Mouse (Mus musculus) limb, embryonic 12.5 days (tissue): ENCODE results near the gene Slc7a8. TPM values are rescaled to one million over a fixed set of nuclear protein-coding genes. Genes with fewer than 3 reads are reported as not detected.
"Not testable (repeated sequence)": the region's sequence is repeated elsewhere in the genome, so short reads cannot be mapped to it uniquely, and the experiment has no call there.

ENCODE experiments used
- ATAC-seq: fragments of 200-750 bp; cut with Nextera tagmentation; 2 replicates; pipeline ENCODE4 v1.8.0; 2017; ENCODE audit warnings: low read depth, moderate TSS enrichment; ENCODE audit not compliant: insufficient number of reproducible peaks, insufficient read depth, low FRiP score, low TSS enrichment
- H3K27ac ChIP-seq: fragments of 300-500 bp; sonication (generic); 2 replicates; pipeline ENCODE4 v1.5.1; 2016; ENCODE audit warnings: mild to moderate bottlenecking, moderate library complexity
- H3K27me3 ChIP-seq: fragments of 300-500 bp; sonication (generic); 2 replicates; pipeline ENCODE4 v1.6.1; 2016; ENCODE audit warnings: mild to moderate bottlenecking, moderate library complexity
- H3K36me3 ChIP-seq: fragments of 300-500 bp; sonication (generic); 2 replicates; pipeline ENCODE4 v1.6.1; 2016; ENCODE audit warnings: mild to moderate bottlenecking, moderate library complexity
- H3K4me1 ChIP-seq: fragments of 300-500 bp; sonication (generic); replicated peaks from 2 replicates; pipeline ENCODE4 v1.6.1; 2016
- H3K4me2 ChIP-seq: fragments of 300-500 bp; sonication (generic); 2 replicates; pipeline ENCODE4 v1.6.1; 2016; ENCODE audit warnings: mild to moderate bottlenecking, moderate library complexity
- H3K4me3 ChIP-seq: fragments of 300-500 bp; sonication (generic); replicated peaks from 2 replicates; pipeline ENCODE4 v1.5.1; 2016; ENCODE audit warnings: mild to moderate bottlenecking
- H3K9ac ChIP-seq: fragments of 300-500 bp; sonication (generic); replicated peaks from 2 replicates; pipeline ENCODE4 v1.6.1; 2016; ENCODE audit warnings: mild to moderate bottlenecking, moderate library complexity
- H3K9me3 ChIP-seq: fragments of 300-500 bp; sonication (generic); 2 replicates; pipeline ENCODE4 v1.6.1; 2016; ENCODE audit warnings: mild to moderate bottlenecking, moderate library complexity
- WGBS: fragments of 180-500 bp; shearing (Covaris S2); methylation state at CpG from one replicate; pipeline ENCODE4 v1.1.7; 2016; 5-methylcytosine and 5-hydroxymethylcytosine counted together
- polyA plus RNA-seq: library from polyadenylated mRNA; unstranded; fragments of >200 nt; fragmentation: Nextera tagmentation; extraction: Ambion mirVana; gene quantifications from 2 replicates; pipeline ENCODE4 v1.2.1, GENCODE M21; 2016

Gene Slc7a8
- polyA plus RNA-seq, 1 experiment from 2014 or later: 0.56 TPM

GRCm38 (mm10) chr14:54780084-54780483 is 1.7 kb downstream of the Slc7a8 start:
- no peak overlapping the region for H3K9ac ChIP-seq
- no peaks in the 10 kb centered on the region for H3K9me3 ChIP-seq
- peak overlapping the region; percentile 58; the same call in 1 of the 2 replicates for H3K4me2 ChIP-seq
- peaks cover 40% of the 10 kb centered on the region for H3K27me3 ChIP-seq
- peaks cover 7% of the 10 kb centered on the region for H3K4me1 ChIP-seq
- ATAC-seq: no peak
- WGBS: 86% methylated on average over 9 of the region's 9 CpGs
- H3K4me3 ChIP-seq: no peak overlapping the region
- no peaks in the 10 kb centered on the region for H3K36me3 ChIP-seq
- H3K27ac ChIP-seq: no peak overlapping the region

GRCm38 (mm10) chr14:54777893-54778292 is 3.9 kb downstream of the Slc7a8 start:
- no peak for ATAC-seq
- WGBS: 86% methylated on average over 4 of the region's 4 CpGs

GRCm38 (mm10) chr14:54776768-54777167 is 5.0 kb downstream of the Slc7a8 start:
- Histone ChIP-seq H3K4me1 (peaks cover 7% of the 10 kb centered on the region), H3K9ac (no peak overlapping the region), H3K4me2 (no peak overlapping the region), H3K27me3 (peaks cover 28% of the 10 kb centered on the region), H3K9me3 (no peaks in the 10 kb centered on the region), H3K27ac (no peak overlapping the region), H3K36me3 (no peaks in the 10 kb centered on the region), H3K4me3 (no peak overlapping the region)
- WGBS: 90% methylated on average over 5 of the region's 5 CpGs
- ATAC-seq: no peak

More at GRCm38 (mm10) chr14:54777893-54778292, 3.9 kb downstream of the Slc7a8 start:
- peaks cover 35% of the 10 kb centered on the region for H3K27me3 ChIP-seq
- no peak overlapping the region for H3K27ac ChIP-seq
- no peaks in the 10 kb centered on the region for H3K36me3 ChIP-seq
- H3K4me2 ChIP-seq: no peak overlapping the region
- H3K4me3 ChIP-seq: no peak overlapping the region
- H3K9me3 ChIP-seq: no peaks in the 10 kb centered on the region
- H3K9ac ChIP-seq: no peak overlapping the region
- H3K4me1 ChIP-seq: peaks cover 7% of the 10 kb centered on the region

- H3K9ac ChIP-seq: no peak overlapping the region
- no peak overlapping the region for H3K4me2 ChIP-seq
- peaks cover 3% of the 10 kb centered on the region for H3K4me1 ChIP-seq
- ATAC-seq: no peak
- no peaks in the 10 kb centered on the region for H3K36me3 ChIP-seq
- H3K27ac ChIP-seq: no peak overlapping the region
- peaks cover 17% of the 10 kb centered on the region for H3K27me3 ChIP-seq
- WGBS: 87% methylated on average over 7 of the region's 7 CpGs
- H3K9me3 ChIP-seq: no peaks in the 10 kb centered on the region
- H3K4me3 ChIP-seq: no peak overlapping the region
Measured at GRCm38 (mm10) chr14:54775534-54776041, 6.2 kb downstream of the Slc7a8 start.

GRCm38 (mm10) chr14:54772333-54772856 is 9.4 kb downstream of the Slc7a8 start:
- H3K4me1 ChIP-seq: no peaks in the 10 kb centered on the region
- ATAC-seq: no peak
- no peak overlapping the region for H3K4me3 ChIP-seq
- WGBS: 81% methylated on average over 20 of the region's 20 CpGs
- H3K9me3 ChIP-seq: no peaks in the 10 kb centered on the region
- no peak overlapping the region for H3K9ac ChIP-seq
- H3K27ac ChIP-seq: no peak overlapping the region
- no peaks in the 10 kb centered on the region for H3K27me3 ChIP-seq
- H3K4me2 ChIP-seq: no peak overlapping the region
- no peaks in the 10 kb centered on the region for H3K36me3 ChIP-seq

- WGBS: 98% methylated on average over 5 of the region's 5 CpGs
Measured at GRCm38 (mm10) chr14:54770373-54770772, 11.4 kb downstream of the Slc7a8 start.

GRCm38 (mm10) chr14:54769068-54769425 is 12.7 kb downstream of the Slc7a8 start:
- Histone ChIP-seq H3K9me3 (no peaks in the 10 kb centered on the region), H3K27ac (no peak overlapping the region), H3K36me3 (no peaks in the 10 kb centered on the region), H3K4me1 (no peaks in the 10 kb centered on the region), H3K4me3 (no peak overlapping the region), H3K4me2 (no peak overlapping the region), H3K27me3 (no peaks in the 10 kb centered on the region), H3K9ac (no peak overlapping the region)
- 93% methylated on average over 5 of the region's 5 CpGs for WGBS
- ATAC-seq: no peak

More at GRCm38 (mm10) chr14:54770373-54770772, 11.4 kb downstream of the Slc7a8 start:
- no peaks in the 10 kb centered on the region for H3K27me3 ChIP-seq
- H3K4me2 ChIP-seq: no peak overlapping the region
- H3K9me3 ChIP-seq: no peaks in the 10 kb centered on the region
- ATAC-seq: no peak
- no peak overlapping the region for H3K9ac ChIP-seq
- H3K4me1 ChIP-seq: no peaks in the 10 kb centered on the region
- no peak overlapping the region for H3K4me3 ChIP-seq
- no peak overlapping the region for H3K27ac ChIP-seq
- no peaks in the 10 kb centered on the region for H3K36me3 ChIP-seq

GRCm38 (mm10) chr14:54768314-54769067 is 13.3 kb downstream of the Slc7a8 start:
- Histone ChIP-seq H3K36me3 (no peaks in the 10 kb centered on the region), H3K27me3 (no peaks in the 10 kb centered on the region), H3K9ac (no peak overlapping the region), H3K4me2 (no peak overlapping the region), H3K4me3 (no peak overlapping the region), H3K4me1 (no peaks in the 10 kb centered on the region), H3K27ac (no peak overlapping the region), H3K9me3 (no peaks in the 10 kb centered on the region)
- WGBS: 85% methylated on average over 10 of the region's 10 CpGs
- ATAC-seq: no peak

- WGBS: 92% methylated on average over 7 of the region's 7 CpGs
- not testable (repeated sequence) for H3K4me1 ChIP-seq
Measured at GRCm38 (mm10) chr14:54766937-54767336, 14.8 kb downstream of the Slc7a8 start.

GRCm38 (mm10) chr14:54756382-54756781 is 25.4 kb downstream of the Slc7a8 start:
- ATAC-seq: no peak
- 0 out of 2 replicates have a peak, but pooled peaks cover 10% of the 10 kb centered on the region for H3K4me1 ChIP-seq
- 84% methylated on average over 6 of the region's 6 CpGs for WGBS
- no peak overlapping the region for H3K9ac ChIP-seq
- no peak overlapping the region for H3K4me2 ChIP-seq
- no peak overlapping the region for H3K27ac ChIP-seq
- H3K36me3 ChIP-seq: no peaks in the 10 kb centered on the region
- H3K27me3 ChIP-seq: no peaks in the 10 kb centered on the region
- no peaks in the 10 kb centered on the region for H3K9me3 ChIP-seq
- no peak overlapping the region for H3K4me3 ChIP-seq

More at GRCm38 (mm10) chr14:54766937-54767336, 14.8 kb downstream of the Slc7a8 start:
- ATAC-seq, H3K4me2 ChIP-seq, H3K9ac ChIP-seq, H3K4me3 ChIP-seq, H3K27me3 ChIP-seq, H3K9me3 ChIP-seq, H3K27ac ChIP-seq, H3K36me3 ChIP-seq: not testable (repeated sequence)

GRCm38 (mm10) chr14:54754602-54755018 is 27.1 kb downstream of the Slc7a8 start:
- Histone ChIP-seq H3K27ac (no peak overlapping the region), H3K27me3 (no peaks in the 10 kb centered on the region), H3K36me3 (no peaks in the 10 kb centered on the region), H3K4me1 (0 out of 2 replicates have a peak, but pooled peaks cover 10% of the 10 kb centered on the region), H3K9ac (no peak overlapping the region), H3K4me2 (no peak overlapping the region), H3K4me3 (no peak overlapping the region), H3K9me3 (no peaks in the 10 kb centered on the region)
- 36% methylated on average over 6 of the region's 6 CpGs for WGBS
- ATAC-seq: no peak
